Mouse (Mus musculus): ENCODE data around the gene Tmprss9. TPM values are rescaled to one million over a fixed set of nuclear protein-coding genes. Genes with fewer than 3 reads are reported as not detected.
"Not testable (repeated sequence)": the region's sequence is repeated elsewhere in the genome, so short reads cannot be mapped to it uniquely, and the experiment has no call there.

Gene Tmprss9
- not detected in 2 replicates for polyA plus RNA-seq (2011; ENCODE audit: insufficient read length, low read depth, missing spikeins)

GRCm38 (mm10) chr10:80871581-80871980 lies at the start of gene Tmprss9:
Gene Tmprss9, plus strand, starts transcription at chr10:80871848.
- TF ChIP-seq CTCF (IDR thresholded peaks at IDR 0.05; ENCODE audit: borderline replicate concordance, insufficient read depth, low read length): no peak
- Histone ChIP-seq H3K4me3 (ENCODE audit: insufficient read depth, low read length) (no peak within 1 kb of the TSS), H3K27ac (ENCODE audit: insufficient read depth, low read length) (no peak within 1 kb of the TSS), H3K4me1 (ENCODE audit: control insufficient read depth, insufficient read depth, low read length) (no peaks in the 10 kb centered on the region)

- Histone ChIP-seq H3K4me3 (ENCODE audit: insufficient read depth, low read length) (no peak overlapping the region), H3K4me1 (ENCODE audit: control insufficient read depth, insufficient read depth, low read length) (no peaks in the 10 kb centered on the region), H3K27ac (ENCODE audit: insufficient read depth, low read length) (no peak overlapping the region)
- no peak for TF ChIP-seq CTCF (IDR thresholded peaks at IDR 0.05; ENCODE audit: borderline replicate concordance, insufficient read depth, low read length)
- TF ChIP-seq POLR2A (IDR thresholded peaks at IDR 0.05; ENCODE audit: low read depth, low read length): no peak
Measured at GRCm38 (mm10) chr10:80821991-80822390, 49.7 kb upstream of the Tmprss9 start.

- TF ChIP-seq CTCF (IDR thresholded peaks at IDR 0.05; ENCODE audit: borderline replicate concordance, insufficient read depth, low read length) (no peak), POLR2A (IDR thresholded peaks at IDR 0.05; ENCODE audit: low read depth, low read length) (no peak)
- H3K4me3 ChIP-seq (ENCODE audit: insufficient read depth, low read length): no peak overlapping the region
- no peaks in the 10 kb centered on the region for H3K4me1 ChIP-seq (ENCODE audit: control insufficient read depth, insufficient read depth, low read length)
- H3K27ac ChIP-seq (ENCODE audit: insufficient read depth, low read length): no peak overlapping the region
Measured at GRCm38 (mm10) chr10:80822528-80822927, 49.1 kb upstream of the Tmprss9 start.

- Histone ChIP-seq H3K4me1 (ENCODE audit: control insufficient read depth, insufficient read depth, low read length) (no peaks in the 10 kb centered on the region), H3K27ac (ENCODE audit: insufficient read depth, low read length) (no peak overlapping the region), H3K4me3 (ENCODE audit: insufficient read depth, low read length) (no peak overlapping the region)
- no peak for TF ChIP-seq CTCF (IDR thresholded peaks at IDR 0.05; ENCODE audit: borderline replicate concordance, insufficient read depth, low read length)
- TF ChIP-seq POLR2A (IDR thresholded peaks at IDR 0.05; ENCODE audit: low read depth, low read length): no peak
Measured at GRCm38 (mm10) chr10:80823316-80823715, 48.3 kb upstream of the Tmprss9 start.

GRCm38 (mm10) chr10:80823847-80824643 lies 47.6 kb upstream of the Tmprss9 start:
- H3K4me1 ChIP-seq (ENCODE audit: control insufficient read depth, insufficient read depth, low read length): no peaks in the 10 kb centered on the region
- H3K4me3 ChIP-seq (ENCODE audit: insufficient read depth, low read length): no peak overlapping the region
- no peak overlapping the region for H3K27ac ChIP-seq (ENCODE audit: insufficient read depth, low read length)
- TF ChIP-seq POLR2A (IDR thresholded peaks at IDR 0.05; ENCODE audit: low read depth, low read length) (no peak), CTCF (IDR thresholded peaks at IDR 0.05; ENCODE audit: borderline replicate concordance, insufficient read depth, low read length) (no peak)

- Histone ChIP-seq H3K4me3 (ENCODE audit: insufficient read depth, low read length) (no peak overlapping the region), H3K4me1 (ENCODE audit: control insufficient read depth, insufficient read depth, low read length) (no peaks in the 10 kb centered on the region), H3K27ac (ENCODE audit: insufficient read depth, low read length) (no peak overlapping the region)
- no peak for TF ChIP-seq CTCF (IDR thresholded peaks at IDR 0.05; ENCODE audit: borderline replicate concordance, insufficient read depth, low read length)
- no peak for TF ChIP-seq POLR2A (IDR thresholded peaks at IDR 0.05; ENCODE audit: low read depth, low read length)
Measured at GRCm38 (mm10) chr10:80824827-80825226, 46.8 kb upstream of the Tmprss9 start.

- no peak for TF ChIP-seq CTCF (IDR thresholded peaks at IDR 0.05; ENCODE audit: borderline replicate concordance, insufficient read depth, low read length)
- peak; percentile 98 for TF ChIP-seq POLR2A (IDR thresholded peaks at IDR 0.05; ENCODE audit: low read depth, low read length)
- Histone ChIP-seq H3K4me3 (ENCODE audit: insufficient read depth, low read length) (peak within 1 kb of the TSS; percentile 99), H3K27ac (ENCODE audit: insufficient read depth, low read length) (peak within 1 kb of the TSS; percentile 77), H3K4me1 (ENCODE audit: control insufficient read depth, insufficient read depth, low read length) (no peaks in the 10 kb centered on the region)
Measured at GRCm38 (mm10) chr10:80826151-80827062, 45.2 kb upstream of the Tmprss9 start, which contains the start of gene Oaz1. Gene Oaz1, plus strand, starts transcription at chr10:80826656.

- H3K4me3 ChIP-seq (ENCODE audit: insufficient read depth, low read length): peak overlapping the region; percentile 99
- H3K27ac ChIP-seq (ENCODE audit: insufficient read depth, low read length): peak overlapping the region; percentile 77; the same call in 1 of the 2 replicates
- TF ChIP-seq POLR2A (IDR thresholded peaks at IDR 0.05; ENCODE audit: low read depth, low read length): no peak
- no peaks in the 10 kb centered on the region for H3K4me1 ChIP-seq (ENCODE audit: control insufficient read depth, insufficient read depth, low read length)
Measured at GRCm38 (mm10) chr10:80827063-80827869, 44.4 kb upstream of the Tmprss9 start.

- peak overlapping the region; percentile 99 for H3K4me3 ChIP-seq (ENCODE audit: insufficient read depth, low read length)
- TF ChIP-seq CTCF (IDR thresholded peaks at IDR 0.05; ENCODE audit: borderline replicate concordance, insufficient read depth, low read length) (no peak), POLR2A (IDR thresholded peaks at IDR 0.05; ENCODE audit: low read depth, low read length) (no peak)
- no peak overlapping the region for H3K27ac ChIP-seq (ENCODE audit: insufficient read depth, low read length)
Measured at GRCm38 (mm10) chr10:80827870-80828420, 43.7 kb upstream of the Tmprss9 start.

GRCm38 (mm10) chr10:80828587-80828986 lies 43.1 kb upstream of the Tmprss9 start:
- H3K4me1 ChIP-seq (ENCODE audit: control insufficient read depth, insufficient read depth, low read length); H3K27ac ChIP-seq (ENCODE audit: insufficient read depth, low read length): not testable (repeated sequence)
- 0 out of 2 replicates have a peak overlapping the region, but pooled peaks have one; percentile 99 for H3K4me3 ChIP-seq (ENCODE audit: insufficient read depth, low read length)

More at GRCm38 (mm10) chr10:80827870-80828420, 43.7 kb upstream of the Tmprss9 start:
- H3K4me1 ChIP-seq (ENCODE audit: control insufficient read depth, insufficient read depth, low read length): no peaks in the 10 kb centered on the region

All from embryonic fibroblast, embryonic 13.5 days (primary cell).